Mouse (Mus musculus) forebrain, embryonic 15.5 days (tissue): ENCODE data around the gene Vars. TPM values are rescaled to one million over a fixed set of nuclear protein-coding genes. Genes with fewer than 3 reads are reported as not detected.
"Not testable (repeated sequence)": the region's sequence is repeated elsewhere in the genome, so short reads cannot be mapped to it uniquely, and the experiment has no call there.

Source experiments
- ATAC-seq: fragments of 200-750 bp; cut with Nextera tagmentation; replicated peaks from 2 replicates; pipeline ENCODE4 v1.8.0; 2017; ENCODE audit warnings: mild to moderate bottlenecking, moderate TSS enrichment, moderate library complexity
- H3K27ac ChIP-seq: fragments of 300-500 bp; sonication (generic); replicated peaks from 2 replicates; pipeline ENCODE4 v1.5.1; 2015; ENCODE audit warnings: mild to moderate bottlenecking, inconsistent platforms
- H3K27me3 ChIP-seq: fragments of 300-500 bp; sonication (generic); 2 replicates; pipeline ENCODE4 v1.6.1; 2015; ENCODE audit warnings: inconsistent platforms
- H3K36me3 ChIP-seq: fragments of 300-500 bp; sonication (generic); 2 replicates; pipeline ENCODE4 v1.6.1; 2015; ENCODE audit warnings: mild to moderate bottlenecking, inconsistent platforms
- H3K4me1 ChIP-seq: fragments of 300-500 bp; sonication (generic); 2 replicates; pipeline ENCODE4 v1.6.1; 2015; ENCODE audit warnings: inconsistent platforms
- H3K4me2 ChIP-seq: fragments of 300-500 bp; sonication (generic); replicated peaks from 2 replicates; pipeline ENCODE4 v1.6.1; 2015; ENCODE audit warnings: mild to moderate bottlenecking, inconsistent platforms
- H3K4me3 ChIP-seq: fragments of 300-500 bp; sonication (generic); 2 replicates; pipeline ENCODE4 v1.5.1; 2015; ENCODE audit warnings: mild to moderate bottlenecking, inconsistent platforms
- H3K9ac ChIP-seq: fragments of 300-500 bp; sonication (generic); replicated peaks from 2 replicates; pipeline ENCODE4 v1.6.1; 2015; ENCODE audit warnings: mild to moderate bottlenecking, inconsistent platforms
- H3K9me3 ChIP-seq: fragments of 300-500 bp; sonication (generic); 2 replicates; pipeline ENCODE4 v1.6.1; 2016; ENCODE audit warnings: inconsistent platforms
- WGBS: fragments of 180-500 bp; shearing (Covaris S2); methylation state at CpG from one replicate; pipeline ENCODE4 v1.1.7; 2015; ENCODE audit warnings: mixed read lengths; 5-methylcytosine and 5-hydroxymethylcytosine counted together
- polyA plus RNA-seq: library from polyadenylated mRNA; unstranded; fragments of >200 nt; fragmentation: Nextera tagmentation; extraction: Ambion mirVana; gene quantifications from 2 replicates; pipeline ENCODE4 v1.2.1, GENCODE M21; 2015

Vars gene
- polyA plus RNA-seq = 82.9 and 88.6 TPM in 2 replicates

GRCm38 (mm10) chr17:35000717-35001451, at the start of gene Vars:
TSS of gene Vars (plus strand) at chr17:35000987.
- Histone ChIP-seq H3K36me3 (peaks cover 21% of the 10 kb centered on the region), H3K4me1 (peaks cover 38% of the 10 kb centered on the region), H3K27me3 (no peaks in the 10 kb centered on the region), H3K9ac (peak within 1 kb of the TSS; percentile 89), H3K27ac (peak within 1 kb of the TSS; percentile 98), H3K9me3 (no peaks in the 10 kb centered on the region), H3K4me2 (peak within 1 kb of the TSS; percentile 97), H3K4me3 (peak within 1 kb of the TSS; percentile 79)
- peak; percentile 92 for ATAC-seq
- under 1% methylated on average over 67 of the region's 83 CpGs for WGBS

GRCm38 (mm10) chr17:34951636-34952377, 49.0 kb upstream of the Vars start:
- under 1% methylated on average over 29 of the region's 29 CpGs for WGBS
- peak; percentile 63 for ATAC-seq

DNA sequence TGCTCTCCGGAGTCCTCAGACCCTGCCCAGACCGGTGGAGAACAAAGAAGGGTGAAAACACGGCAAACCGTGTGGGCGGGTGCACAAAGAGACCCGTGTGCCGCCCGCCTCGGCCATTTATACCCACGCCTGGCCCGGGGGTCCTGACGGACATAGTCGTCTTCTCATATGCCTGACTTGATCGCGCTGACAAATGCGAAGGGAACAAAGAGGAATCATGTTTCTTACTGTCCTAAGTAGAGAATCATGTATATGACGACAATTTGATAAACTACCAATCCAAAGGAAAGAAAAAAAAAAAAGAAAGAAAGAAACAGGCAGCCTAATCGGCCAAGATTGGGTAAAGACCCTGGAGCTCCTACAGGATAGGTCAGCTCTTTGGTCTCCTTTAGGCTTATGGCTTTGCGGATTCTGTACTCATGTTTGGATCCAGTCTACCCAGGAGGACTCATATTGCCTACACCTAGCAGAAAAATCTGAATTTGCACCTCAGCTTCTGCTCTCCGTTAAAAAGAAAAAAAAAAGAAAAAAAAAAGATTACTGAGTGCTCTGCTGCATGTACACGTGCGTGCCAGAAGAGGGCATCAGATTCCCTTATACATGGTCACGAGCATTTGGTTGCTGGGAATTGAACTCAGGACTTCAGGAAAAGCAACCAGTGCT, 48.3 kb upstream of the Vars start:
- Histone ChIP-seq H3K4me1 (peaks cover 20% of the 10 kb centered on the region), H3K9me3 (no peaks in the 10 kb centered on the region), H3K4me2 (peak overlapping the region; percentile 91), H3K4me3 (peak overlapping the region; percentile 84), H3K36me3 (peaks cover 15% of the 10 kb centered on the region), H3K9ac (peak overlapping the region; percentile 96), H3K27ac (peak overlapping the region; percentile 89), H3K27me3 (peaks cover 16% of the 10 kb centered on the region)
- 1% methylated on average over 23 of the region's 23 CpGs for WGBS
- peak; percentile 83 for ATAC-seq

More at GRCm38 (mm10) chr17:34951636-34952377, 49.0 kb upstream of the Vars start:
- Histone ChIP-seq H3K4me3 (peak overlapping the region; percentile 84), H3K9me3 (no peaks in the 10 kb centered on the region), H3K4me1 (peaks cover 20% of the 10 kb centered on the region), H3K9ac (peak overlapping the region; percentile 96), H3K27ac (peak overlapping the region; percentile 89), H3K36me3 (peaks cover 15% of the 10 kb centered on the region), H3K4me2 (peak overlapping the region; percentile 91), H3K27me3 (peaks cover 16% of the 10 kb centered on the region)

- Histone ChIP-seq H3K4me3 (no peak overlapping the region), H3K9me3 (no peaks in the 10 kb centered on the region), H3K27ac (peak overlapping the region; percentile 89; the same call in 1 of the 2 replicates), H3K27me3 (peaks cover 16% of the 10 kb centered on the region), H3K9ac (no peak overlapping the region), H3K36me3 (peaks cover 15% of the 10 kb centered on the region), H3K4me1 (peaks cover 20% of the 10 kb centered on the region), H3K4me2 (no peak overlapping the region)
- ATAC-seq = no peak
- 88% methylated on average over 3 of the region's 3 CpGs for WGBS
Measured at GRCm38 (mm10) chr17:34953258-34953657, 47.5 kb upstream of the Vars start.

DNA sequence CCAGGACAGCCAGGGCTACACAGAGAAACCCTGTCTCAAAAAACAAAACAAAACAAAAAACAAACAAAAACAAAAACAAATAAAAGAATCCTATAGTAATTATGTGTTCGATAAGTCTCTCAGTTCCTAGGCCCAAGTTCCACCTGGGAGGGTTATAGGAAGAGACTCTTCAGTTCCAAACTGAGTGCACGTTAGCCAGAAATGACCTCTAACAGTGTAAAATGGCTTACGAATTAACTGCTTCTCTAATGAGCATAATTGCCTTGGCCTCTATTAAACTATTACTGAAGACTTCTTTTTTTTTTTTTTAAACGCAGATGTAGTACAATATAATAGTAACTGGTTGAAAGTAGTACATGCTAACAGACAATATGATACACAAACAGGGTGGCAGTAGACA, 46.9 kb upstream of the Vars start:
- 82% methylated on average over 4 of the region's 4 CpGs for WGBS
- no peak for ATAC-seq
- H3K4me2 ChIP-seq = no peak overlapping the region
- peaks cover 20% of the 10 kb centered on the region for H3K4me1 ChIP-seq
- H3K36me3 ChIP-seq = peaks cover 15% of the 10 kb centered on the region
- peaks cover 16% of the 10 kb centered on the region for H3K27me3 ChIP-seq
- H3K9ac ChIP-seq = no peak overlapping the region
- no peaks in the 10 kb centered on the region for H3K9me3 ChIP-seq
- H3K4me3 ChIP-seq = no peak overlapping the region
- H3K27ac ChIP-seq = no peak overlapping the region

DNA sequence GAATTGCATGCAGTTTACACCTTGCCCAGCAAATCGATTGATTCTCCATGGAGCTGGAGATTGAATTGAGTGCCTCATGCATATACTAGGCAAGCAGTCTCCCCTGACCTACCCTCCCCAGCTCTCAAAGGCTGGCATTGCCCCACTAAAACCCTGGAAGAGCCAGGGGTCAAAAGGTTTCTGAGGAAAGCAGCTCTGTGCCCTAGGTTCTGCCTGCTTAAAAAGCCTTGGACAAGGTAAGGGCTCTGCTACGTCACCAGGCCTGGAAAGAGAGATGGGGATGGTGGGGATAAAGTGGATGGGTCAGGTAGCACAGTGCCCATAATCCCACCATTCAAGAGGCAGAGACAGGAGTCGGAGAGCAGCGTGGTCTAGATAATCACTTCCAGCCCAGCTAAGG, 46.0 kb upstream of the Vars start:
- peaks cover 16% of the 10 kb centered on the region for H3K27me3 ChIP-seq
- no peaks in the 10 kb centered on the region for H3K9me3 ChIP-seq
- peaks cover 9% of the 10 kb centered on the region for H3K36me3 ChIP-seq
- no peak for ATAC-seq
- WGBS = 77% methylated on average over 4 of the region's 4 CpGs
- peaks cover 21% of the 10 kb centered on the region for H3K4me1 ChIP-seq
- no peak overlapping the region for H3K9ac ChIP-seq
- no peak overlapping the region for H3K4me2 ChIP-seq
- no peak overlapping the region for H3K4me3 ChIP-seq
- H3K27ac ChIP-seq = no peak overlapping the region

DNA sequence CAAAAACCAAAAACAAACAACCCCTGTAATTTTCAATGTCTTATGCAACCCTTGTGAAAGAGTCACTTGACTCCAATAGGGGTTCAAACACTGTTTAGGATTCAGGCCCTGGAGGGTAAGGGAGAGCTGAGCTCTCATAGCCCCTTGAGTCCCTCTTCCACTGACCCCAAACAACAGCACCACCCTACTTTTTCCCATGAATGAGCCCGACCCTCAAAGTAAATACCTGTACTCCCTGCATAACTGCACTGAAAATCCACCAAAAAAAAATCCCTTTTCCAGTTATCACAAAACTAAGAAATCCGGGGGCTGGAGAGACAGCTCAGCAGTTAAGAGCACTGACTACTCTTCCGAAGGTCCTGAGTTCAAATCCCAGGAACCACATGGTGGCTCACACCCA, 44.9 kb upstream of the Vars start:
- peaks cover 23% of the 10 kb centered on the region for H3K27me3 ChIP-seq
- no peak for ATAC-seq
- H3K36me3 ChIP-seq = no peaks in the 10 kb centered on the region
- WGBS = 84% methylated on average over 3 of the region's 3 CpGs
- no peaks in the 10 kb centered on the region for H3K9me3 ChIP-seq
- no peak overlapping the region for H3K4me2 ChIP-seq
- H3K27ac ChIP-seq = no peak overlapping the region
- no peak overlapping the region for H3K9ac ChIP-seq
- H3K4me3 ChIP-seq = no peak overlapping the region
- peaks cover 12% of the 10 kb centered on the region for H3K4me1 ChIP-seq

DNA sequence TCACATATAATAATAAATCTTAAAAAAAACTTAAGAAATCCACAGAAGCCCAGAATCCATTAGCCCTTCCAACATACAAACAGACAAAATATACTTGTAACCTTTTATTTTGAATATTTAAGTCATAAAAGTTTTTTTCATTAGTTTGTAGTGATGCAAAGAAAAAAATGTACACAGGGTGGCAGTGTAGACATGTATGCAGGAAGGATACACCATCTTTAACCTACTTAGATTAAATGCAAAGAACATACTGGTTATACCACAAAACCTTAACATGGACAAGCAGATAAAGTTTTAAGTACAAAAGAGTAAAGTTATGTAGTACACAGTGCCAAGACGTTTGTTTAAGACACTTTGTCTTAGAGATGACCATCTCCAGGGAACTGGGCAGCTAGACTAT, 44.4 kb upstream of the Vars start:
- ATAC-seq = no peak
- Histone ChIP-seq H3K4me3 (no peak overlapping the region), H3K27ac (no peak overlapping the region), H3K4me2 (no peak overlapping the region), H3K9me3 (no peaks in the 10 kb centered on the region), H3K9ac (no peak overlapping the region), H3K27me3 (peaks cover 23% of the 10 kb centered on the region), H3K4me1 (peaks cover 7% of the 10 kb centered on the region), H3K36me3 (no peaks in the 10 kb centered on the region)
- 43% methylated on average over 1 of the region's 1 CpGs for WGBS

GRCm38 (mm10) chr17:34957291-34957690, 43.5 kb upstream of the Vars start:
- H3K4me1 ChIP-seq, H3K27ac ChIP-seq, H3K9me3 ChIP-seq, ATAC-seq, H3K36me3 ChIP-seq, H3K4me3 ChIP-seq, H3K9ac ChIP-seq, H3K4me2 ChIP-seq: not testable (repeated sequence)
- peaks cover 23% of the 10 kb centered on the region for H3K27me3 ChIP-seq
- 19% methylated on average over 36 of the region's 40 CpGs for WGBS

GRCm38 (mm10) chr17:34957966-34958365, 42.8 kb upstream of the Vars start:
- H3K9me3 ChIP-seq, H3K4me1 ChIP-seq, ATAC-seq, H3K4me2 ChIP-seq, H3K27ac ChIP-seq, H3K9ac ChIP-seq, H3K4me3 ChIP-seq, H3K36me3 ChIP-seq: not testable (repeated sequence)
- H3K27me3 ChIP-seq = peaks cover 25% of the 10 kb centered on the region
- 32% methylated on average over 28 of the region's 40 CpGs for WGBS

DNA sequence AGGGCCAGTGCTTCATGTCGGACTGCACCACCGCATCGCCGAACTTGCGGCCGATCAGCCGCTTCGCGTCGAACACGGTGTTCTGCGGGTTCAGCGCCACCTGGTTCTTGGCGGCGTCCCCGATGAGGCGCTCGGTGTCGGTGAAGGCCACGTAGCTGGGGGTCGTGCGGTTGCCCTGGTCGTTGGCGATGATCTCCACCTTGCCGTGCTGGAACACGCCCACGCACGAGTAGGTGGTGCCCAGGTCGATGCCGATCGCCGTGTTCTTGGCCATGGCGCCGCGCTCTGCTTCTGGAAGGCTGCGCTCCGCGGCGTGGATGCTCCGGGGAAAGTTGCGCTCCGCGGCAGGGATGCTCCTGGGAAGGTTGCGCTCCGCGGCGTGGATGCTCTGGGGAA, 42.1 kb upstream of the Vars start:
- H3K4me1 ChIP-seq, H3K9me3 ChIP-seq, ATAC-seq, H3K36me3 ChIP-seq, H3K27ac ChIP-seq: not testable (repeated sequence)
- under 1% methylated on average over 32 of the region's 47 CpGs for WGBS
- Histone ChIP-seq H3K27me3 (peaks cover 27% of the 10 kb centered on the region), H3K4me2 (peak overlapping the region; percentile 82), H3K4me3 (peak overlapping the region; percentile 44), H3K9ac (peak overlapping the region; percentile 37; the same call in 1 of the 2 replicates)
